10 mouse cellular contexts compared by ENCODE assay signal in genomic region chr7:139994676-139995075, GRCm38 (mm10). TPM values are rescaled to one million over a fixed set of nuclear protein-coding genes. Genes with fewer than 3 reads are reported as not detected.
DNase-seq lines count a peak whose midpoint lies in the region; ATAC-seq and TF ChIP-seq lines count a peak whose summit lies in the region.
"Had no signal": no experiment of that assay in that cellular context is flagged by ENCODE, and none has a peak within 500 bp of the region (broad histone marks: within the 10 kb centered on the region; RNA-seq: fewer than 3 reads in every experiment).

No protein-coding gene starts in this region.

- H3K27ac ChIP-seq in thymus, adult 2 months (ENCODE audit: control insufficient read depth, insufficient read depth, low read length): no peak overlapping the region
- no peak overlapping the region for H3K27ac ChIP-seq in limb, embryonic 10.5 days
- H3K27ac ChIP-seq: hindbrain, embryonic 15.5 days had no signal

- peak; percentile 34 to 52; a peak in 1 of 4 replicates for ATAC-seq in hematopoietic stem cell, adult 5-6 weeks (replicated peaks in 1 of 2; ENCODE audit: insufficient read depth in 1 of 2, low FRiP score in 2 of 2, low TSS enrichment in 1 of 2, low read depth in 1 of 2, poor library complexity in 2 of 2, severe bottlenecking in 2 of 2)

- no peak for TF ChIP-seq CTCF in thymus, adult 2 months (IDR thresholded peaks at IDR 0.05; ENCODE audit: borderline replicate concordance, control insufficient read depth, extremely low read depth, insufficient read depth, low read length, poor library complexity)

- peak; percentile 46 for DNase-seq in thymus, adult 2 months
- DNase-seq in thymus, adult 18-20 months: no peak
- DNase-seq in adipocyte (ENCODE audit: low spot score): peak; percentile 58
- peak; percentile 81 for DNase-seq in embryo, embryonic 10.5 days (ENCODE audit: low spot score)
- DNase-seq in limb, embryonic 10.5 days (ENCODE audit: low spot score): peak; percentile 71
- DNase-seq in ovary, postnatal 14 days (ENCODE audit: low spot score): peak; percentile 63
- DNase-seq in thymus, postnatal 4 days: peak; percentile 73

- H3K4me3 ChIP-seq in thymus, adult 2 months (ENCODE audit: control insufficient read depth, insufficient read depth, low read length): no peak overlapping the region
- H3K4me3 ChIP-seq in limb, embryonic 10.5 days: no peak overlapping the region
- H3K4me3 ChIP-seq: hindbrain, embryonic 15.5 days had no signal

- TF ChIP-seq POLR2A in thymus, adult 2 months (IDR thresholded peaks at IDR 0.05; ENCODE audit: control insufficient read depth, extremely low read depth, insufficient read depth, low read length, poor library complexity): no peak

- H3K9me3 ChIP-seq in limb, embryonic 10.5 days (replicated peaks): no peaks in the 10 kb centered on the region
- H3K9me3 ChIP-seq: hindbrain, embryonic 15.5 days had no signal

- H3K27me3 ChIP-seq in thymus, adult 2 months (ENCODE audit: control insufficient read depth, insufficient read depth, low read length): no peaks in the 10 kb centered on the region
- no peaks in the 10 kb centered on the region for H3K27me3 ChIP-seq in limb, embryonic 10.5 days (ENCODE audit: low read depth, poor library complexity, severe bottlenecking)
- H3K27me3 ChIP-seq: hindbrain, embryonic 15.5 days had no signal

- peaks cover 9% of the 10 kb centered on the region for H3K4me1 ChIP-seq in thymus, adult 2 months (replicated peaks; ENCODE audit: control insufficient read depth, insufficient read depth, low read length)
- 0 out of 2 replicates have a peak, but pooled peaks cover 4% of the 10 kb centered on the region for H3K4me1 ChIP-seq in limb, embryonic 10.5 days
- H3K4me1 ChIP-seq: hindbrain, embryonic 15.5 days had no signal

- peaks cover 10% of the 10 kb centered on the region for H3K36me3 ChIP-seq in thymus, adult 2 months (ENCODE audit: control insufficient read depth, insufficient read depth, low read length)
- peaks cover 54% of the 10 kb centered on the region for H3K36me3 ChIP-seq in limb, embryonic 10.5 days

- WGBS in thymus, adult 2 months: 40% methylated on average over 3 of the region's 3 CpGs
- WGBS in limb, embryonic 10.5 days: 30% methylated on average over 3 of the region's 3 CpGs

RNA-seq across cellular contexts. Expression of gene Adam8, which starts 2.3 kb away (rescaled TPM):
- polyA plus RNA-seq in thymus, adult 2 months (2012; rRNA removed): 36.0 and 37.6 TPM in 2 replicates
- 5.7 and 14.3 TPM in 2 replicates for total RNA-seq in hematopoietic stem cell, adult 5-6 weeks (2017)
- 2.2 TPM in 2 replicates for polyA plus RNA-seq in limb, embryonic 10.5 days (2016; fragmentation: Nextera tagmentation; extraction: Ambion mirVana)

RNA-seq across cellular contexts. Expression of gene 6430531B16Rik, which starts 16.1 kb away (rescaled TPM):
- polyA plus RNA-seq in thymus, adult 2 months (2012; rRNA removed): 0.73 and 0.84 TPM in 2 replicates
- total RNA-seq in hematopoietic stem cell, adult 5-6 weeks (2017): 1.1 TPM in 1 of 2 replicates, not detected in the other
- polyA plus RNA-seq in limb, embryonic 10.5 days (2016; fragmentation: Nextera tagmentation; extraction: Ambion mirVana): 0.39 and 0.85 TPM in 2 replicates

RNA-seq across cellular contexts. Expression of gene Zfp511, which starts 41.5 kb away (rescaled TPM):
- 123 and 143 TPM in 2 replicates for polyA plus RNA-seq in thymus, adult 2 months (2012; rRNA removed)
- total RNA-seq in hematopoietic stem cell, adult 5-6 weeks (2017): 11.9 and 22.5 TPM in 2 replicates
- polyA plus RNA-seq in limb, embryonic 10.5 days (2016; fragmentation: Nextera tagmentation; extraction: Ambion mirVana): 38.8 and 40.7 TPM in 2 replicates

RNA-seq across cellular contexts. Expression of gene Tubgcp2, which starts 41.8 kb away (rescaled TPM):
- 39.7 and 40.6 TPM in 2 replicates for polyA plus RNA-seq in thymus, adult 2 months (2012; rRNA removed)
- 38.0 and 43.5 TPM in 2 replicates for total RNA-seq in hematopoietic stem cell, adult 5-6 weeks (2017)
- polyA plus RNA-seq in limb, embryonic 10.5 days (2016; fragmentation: Nextera tagmentation; extraction: Ambion mirVana): 81.6 and 87.8 TPM in 2 replicates

RNA-seq across cellular contexts. Expression of gene Utf1, which starts 51.1 kb away (rescaled TPM):
- polyA plus RNA-seq in thymus, adult 2 months (2012; rRNA removed): 13.8 and 14.2 TPM in 2 replicates
- total RNA-seq in hematopoietic stem cell, adult 5-6 weeks (2017): not detected in 2 replicates
- 0.38 and 0.64 TPM in 2 replicates for polyA plus RNA-seq in limb, embryonic 10.5 days (2016; fragmentation: Nextera tagmentation; extraction: Ambion mirVana)
- polyA plus RNA-seq: hindbrain, embryonic 15.5 days; stomach, embryonic 16.5 days had no signal

Comparison
In these comparisons a context has a peak if more than half of its experiments do, and no peak if none do; other contexts are left out.
1. DNase-seq: peak in thymus, adult 2 months (single experiment), adipocyte (single experiment), embryo, embryonic 10.5 days (single experiment), limb, embryonic 10.5 days (single experiment), ovary, postnatal 14 days (single experiment) and thymus, postnatal 4 days (single experiment); none in thymus, adult 18-20 months (0 of 2).
2. RNA of gene Adam8, which starts 2.3 kb away (polyA plus RNA-seq): 36.0 to 37.6 TPM in thymus, adult 2 months; 2.2 TPM in limb, embryonic 10.5 days; every median in the first group is over 10 times any median in the second.